Mouse (Mus musculus) G1E (cell line): Measurements from ENCODE around the gene B4galnt2.

Experiments used
- CTCF ChIP-seq: IDR thresholded peaks from 2 replicates; pipeline ENCODE4 v1.5.1; 2012; ENCODE audit warnings: low read depth, low read length, inconsistent platforms, mixed read lengths
- GATA2 ChIP-seq: IDR thresholded peaks from 2 replicates; pipeline ENCODE4 v1.6.1; 2012; ENCODE audit warnings: low read depth, low read length, inconsistent platforms, borderline replicate concordance
- POLR2AphosphoS5 ChIP-seq: IDR thresholded peaks from 2 replicates; pipeline ENCODE4 v1.6.1; 2012; ENCODE audit warnings: low read depth, low read length, inconsistent platforms; ENCODE audit not compliant: insufficient replicate concordance
- TAL1 ChIP-seq: conservative IDR thresholded peaks from 2 replicates; pipeline ENCODE4 v1.6.1; 2012; ENCODE audit warnings: low read depth, low read length, inconsistent platforms, mixed read lengths

DNA sequence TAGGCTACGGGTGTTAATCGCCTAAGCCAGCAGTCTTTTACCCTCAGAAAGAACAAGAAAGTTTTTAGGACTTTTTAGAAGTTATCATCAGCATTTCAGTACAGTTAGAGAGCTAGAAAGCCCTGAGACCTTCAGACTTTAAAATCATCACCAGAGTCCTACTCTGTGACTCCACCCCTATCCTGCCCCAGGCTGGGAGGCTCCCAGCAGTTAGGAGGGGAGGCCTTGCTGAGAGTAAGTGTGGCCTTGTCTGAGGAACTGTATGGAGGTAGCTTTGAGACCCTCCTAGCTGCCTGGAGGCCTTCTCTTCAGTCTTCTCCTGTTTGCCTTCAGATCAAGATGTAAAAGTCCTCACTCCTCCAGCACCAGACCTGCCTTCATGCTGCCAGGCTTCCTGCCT, 9.5 kb upstream of the B4galnt2 start:
- TF ChIP-seq GATA2 (no peak), CTCF (no peak), POLR2AphosphoS5 (no peak), TAL1 (no peak)
